Mouse (Mus musculus): ENCODE data around the gene Abca9.

DNA sequence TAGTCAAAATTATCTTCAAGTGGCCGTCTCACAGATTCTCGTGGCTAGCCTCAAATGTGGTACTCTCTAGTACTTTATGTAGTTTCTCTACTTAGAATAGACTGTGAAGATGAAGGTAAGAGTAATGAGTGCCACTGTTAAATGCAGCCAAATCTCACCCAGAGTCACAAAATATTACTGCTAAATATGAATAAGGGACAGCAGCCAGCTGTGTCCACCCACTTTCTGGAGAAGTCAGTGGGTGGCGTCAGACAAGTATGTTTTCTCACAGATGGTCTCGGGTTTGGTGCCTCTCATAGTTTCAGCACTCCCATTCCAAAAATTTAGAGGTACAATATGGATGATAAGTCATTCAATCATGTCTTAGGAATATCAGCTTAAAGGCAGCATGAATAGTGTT, 27.3 kb upstream of the Abca9 start:
- no peak for TF ChIP-seq CTCF (IDR thresholded peaks at IDR 0.05; ENCODE audit: insufficient read depth, low read length)
- TF ChIP-seq POLR2A (IDR thresholded peaks at IDR 0.05; ENCODE audit: borderline replicate concordance, extremely low read depth, low read depth, low read length): no peak
